Mouse (Mus musculus): ENCODE measurements around the gene Tbxa2r. TPM values are rescaled to one million over a fixed set of nuclear protein-coding genes. Genes with fewer than 3 reads are reported as not detected.

The Tbxa2r gene
- polyA plus RNA-seq, 1 experiment from 2014 or later, result 22.3 TPM

DNA sequence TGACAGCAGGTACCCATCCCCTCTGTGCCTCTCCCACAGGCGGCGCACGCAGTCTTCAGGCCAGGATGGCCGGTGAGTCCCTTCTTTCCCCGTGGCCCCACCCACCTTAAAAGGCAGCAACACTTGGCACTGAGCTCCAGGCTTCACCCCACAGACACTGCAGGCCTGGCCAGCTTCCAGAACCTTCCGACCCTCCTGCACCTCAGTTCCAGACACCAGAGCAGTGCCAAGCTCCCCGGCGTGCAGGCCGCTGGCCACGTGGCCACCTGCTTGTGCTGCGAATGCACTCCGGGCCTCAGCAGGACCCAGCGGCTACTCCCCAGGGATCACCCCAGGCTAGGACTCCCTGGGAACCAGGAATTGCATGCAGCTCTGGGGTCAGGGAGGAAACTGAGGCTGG lies 14.9 kb upstream of the Tbxa2r start:
- WGBS, result 96% methylated on average over 13 of the region's 13 CpGs
- Histone ChIP-seq H3K36me3 (ENCODE audit: control insufficient read depth, insufficient read depth, low read length) (peaks cover 84% of the 10 kb centered on the region), H3K4me1 (replicated peaks; ENCODE audit: control insufficient read depth, insufficient read depth, low read length) (peaks cover 9% of the 10 kb centered on the region), H3K4me2 (ENCODE audit: low read length) (no peak overlapping the region), H3K27ac (ENCODE audit: low read depth) (no peak overlapping the region), H3K27me3 (replicated peaks; ENCODE audit: control insufficient read depth, insufficient read depth, low read length) (no peaks in the 10 kb centered on the region), H3K9me3 (ENCODE audit: control insufficient read depth, low read length) (no peaks in the 10 kb centered on the region), H3K9ac (ENCODE audit: low read length) (no peak overlapping the region), H3K4me3 (ENCODE audit: low read depth, low read length) (no peak overlapping the region)
- no peak for ATAC-seq (replicated peaks; ENCODE audit: low FRiP score, low TSS enrichment, low read depth)
- no peak for DNase-seq (ENCODE audit: low spot score)

DNA sequence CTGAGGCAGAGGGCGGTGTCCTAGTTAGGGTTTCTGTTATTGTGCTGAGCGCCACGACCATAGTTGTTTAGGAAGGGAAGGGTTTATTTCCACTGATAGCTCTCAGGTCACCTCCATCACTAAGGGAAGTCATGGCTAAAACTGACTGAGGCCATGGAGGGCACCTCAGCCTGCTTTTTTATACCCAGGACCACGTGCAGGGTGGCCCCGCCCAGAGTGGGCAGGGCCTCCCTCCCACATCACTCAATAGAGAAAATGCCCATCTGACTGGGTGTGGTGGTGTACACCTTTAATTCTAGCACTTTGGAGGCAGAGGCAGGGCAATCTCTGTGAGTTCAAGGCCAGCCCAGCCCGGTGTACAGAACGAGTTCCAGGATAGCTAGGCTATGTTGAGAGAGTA lies 14.3 kb upstream of the Tbxa2r start:
- WGBS, result 76% methylated on average over 7 of the region's 7 CpGs
- no peak for ATAC-seq (replicated peaks; ENCODE audit: low FRiP score, low TSS enrichment, low read depth)

DNA sequence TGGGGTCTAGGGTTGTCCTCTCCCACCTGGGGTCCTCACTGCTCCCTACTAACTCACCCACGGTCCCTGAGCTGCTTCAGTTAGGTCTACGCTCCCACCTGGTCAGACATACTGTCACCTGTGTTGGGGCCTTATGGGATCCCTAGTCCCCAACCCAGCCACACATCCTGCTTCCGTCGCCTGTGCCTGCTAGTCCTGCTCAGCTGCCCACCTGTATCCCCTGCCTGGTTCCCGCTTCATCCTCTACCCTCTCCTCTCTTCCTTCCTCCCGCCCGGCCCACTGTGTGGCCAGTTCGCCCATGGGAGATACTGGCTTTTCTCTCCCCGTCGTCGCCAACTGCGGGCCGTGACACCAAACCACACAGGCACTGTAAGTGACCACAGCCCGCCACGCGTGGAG lies 12.9 kb upstream of the Tbxa2r start:
- H3K27me3 ChIP-seq (replicated peaks; ENCODE audit: control insufficient read depth, insufficient read depth, low read length), result no peaks in the 10 kb centered on the region
- DNase-seq (ENCODE audit: low spot score) (no peak), ATAC-seq (replicated peaks; ENCODE audit: low FRiP score, low TSS enrichment, low read depth) (no peak)
- peaks cover 64% of the 10 kb centered on the region for H3K36me3 ChIP-seq (ENCODE audit: control insufficient read depth, insufficient read depth, low read length)
- no peak overlapping the region for H3K9ac ChIP-seq (ENCODE audit: low read length)
- H3K4me3 ChIP-seq (ENCODE audit: low read depth, low read length), result no peak overlapping the region
- H3K27ac ChIP-seq (ENCODE audit: low read depth), result no peak overlapping the region
- no peaks in the 10 kb centered on the region for H3K9me3 ChIP-seq (ENCODE audit: control insufficient read depth, low read length)
- peaks cover 21% of the 10 kb centered on the region for H3K4me1 ChIP-seq (replicated peaks; ENCODE audit: control insufficient read depth, insufficient read depth, low read length)
- H3K4me2 ChIP-seq (ENCODE audit: low read length), result no peak overlapping the region
- WGBS, result 93% methylated on average over 16 of the region's 16 CpGs

More for the DNA sequence above, 14.3 kb upstream of the Tbxa2r start:
- Histone ChIP-seq H3K9me3 (ENCODE audit: control insufficient read depth, low read length) (no peaks in the 10 kb centered on the region), H3K4me1 (replicated peaks; ENCODE audit: control insufficient read depth, insufficient read depth, low read length) (peaks cover 13% of the 10 kb centered on the region), H3K27me3 (replicated peaks; ENCODE audit: control insufficient read depth, insufficient read depth, low read length) (no peaks in the 10 kb centered on the region), H3K36me3 (ENCODE audit: control insufficient read depth, insufficient read depth, low read length) (peaks cover 78% of the 10 kb centered on the region), H3K4me2 (ENCODE audit: low read length) (no peak overlapping the region), H3K4me3 (ENCODE audit: low read depth, low read length) (no peak overlapping the region), H3K9ac (ENCODE audit: low read length) (no peak overlapping the region), H3K27ac (ENCODE audit: low read depth) (no peak overlapping the region)
- no peak for DNase-seq (ENCODE audit: low spot score)

DNA sequence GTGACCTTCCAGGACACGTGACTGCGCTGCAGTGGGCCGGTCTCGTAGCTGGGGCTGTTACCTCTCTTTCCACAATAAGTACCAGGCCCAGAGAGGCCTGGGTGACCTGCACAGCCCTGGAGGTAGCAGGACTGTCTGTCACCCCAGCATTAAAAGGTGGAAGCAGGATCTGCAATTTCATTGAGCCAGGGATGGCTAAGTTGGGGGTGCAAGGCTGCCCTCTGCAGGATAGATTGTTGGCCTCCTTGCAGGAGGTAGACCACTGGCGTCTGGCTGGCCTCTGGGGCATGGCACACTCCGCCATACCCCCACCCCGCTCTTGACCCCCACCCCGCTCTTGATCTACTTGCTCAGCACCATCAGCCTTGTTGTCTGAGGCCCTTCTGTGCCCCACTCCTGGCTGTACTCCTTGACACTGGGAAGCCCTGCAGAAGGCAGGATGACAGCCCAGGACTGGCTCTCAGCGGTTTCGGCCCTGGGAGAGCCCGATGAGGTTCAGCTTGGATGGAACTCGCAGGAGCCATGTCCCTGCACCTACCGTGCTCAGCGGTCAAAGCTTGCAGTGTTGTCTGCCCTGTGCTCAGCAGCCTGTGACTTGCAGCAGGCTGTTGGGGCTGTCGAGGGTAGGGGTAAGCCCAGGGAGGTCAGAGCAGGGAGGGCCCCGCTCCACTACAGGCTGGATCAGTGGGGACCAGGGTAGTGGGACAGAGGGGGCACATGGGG lies 12.0 kb upstream of the Tbxa2r start:
- Histone ChIP-seq H3K4me3 (ENCODE audit: low read depth, low read length) (peak overlapping the region; percentile 20; the same call in 1 of the 2 replicates), H3K4me2 (ENCODE audit: low read length) (peak overlapping the region; percentile 46), H3K9me3 (ENCODE audit: control insufficient read depth, low read length) (no peaks in the 10 kb centered on the region), H3K4me1 (replicated peaks; ENCODE audit: control insufficient read depth, insufficient read depth, low read length) (peaks cover 21% of the 10 kb centered on the region), H3K9ac (ENCODE audit: low read length) (peak overlapping the region; percentile 27; the same call in 1 of the 2 replicates), H3K36me3 (ENCODE audit: control insufficient read depth, insufficient read depth, low read length) (peaks cover 55% of the 10 kb centered on the region), H3K27me3 (replicated peaks; ENCODE audit: control insufficient read depth, insufficient read depth, low read length) (no peaks in the 10 kb centered on the region), H3K27ac (ENCODE audit: low read depth) (no peak overlapping the region)
- no peak for DNase-seq (ENCODE audit: low spot score)
- ATAC-seq (replicated peaks; ENCODE audit: low FRiP score, low TSS enrichment, low read depth), result no peak
- 47% methylated on average over 16 of the region's 16 CpGs for WGBS

DNA sequence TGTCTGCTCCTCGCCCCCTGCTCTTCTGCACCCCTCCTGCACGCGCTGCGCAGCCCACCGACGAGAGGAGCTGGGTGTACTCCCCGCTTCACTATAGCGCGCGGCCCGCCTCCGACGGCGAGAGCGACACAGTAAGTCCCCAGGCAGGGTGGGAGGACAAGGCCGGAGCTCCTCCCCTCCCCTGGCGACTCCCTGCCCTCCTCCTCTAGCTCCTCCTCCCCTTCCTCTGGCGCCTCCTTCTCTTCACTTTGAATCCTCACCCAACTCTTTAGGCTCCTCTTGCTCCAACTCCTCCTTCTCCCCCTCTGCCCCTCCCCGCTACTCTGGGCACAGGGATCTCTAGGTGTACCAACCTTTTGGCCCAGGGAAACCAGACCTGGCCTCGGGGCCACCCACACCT lies 11.3 kb upstream of the Tbxa2r start:
- 22% methylated on average over 20 of the region's 20 CpGs for WGBS
- peak overlapping the region; percentile 46 for H3K4me2 ChIP-seq (ENCODE audit: low read length)
- ATAC-seq (replicated peaks; ENCODE audit: low FRiP score, low TSS enrichment, low read depth) (no peak), DNase-seq (ENCODE audit: low spot score) (no peak)
- no peaks in the 10 kb centered on the region for H3K27me3 ChIP-seq (replicated peaks; ENCODE audit: control insufficient read depth, insufficient read depth, low read length)
- peak overlapping the region; percentile 27; the same call in 1 of the 2 replicates for H3K9ac ChIP-seq (ENCODE audit: low read length)
- H3K36me3 ChIP-seq (ENCODE audit: control insufficient read depth, insufficient read depth, low read length), result peaks cover 47% of the 10 kb centered on the region
- no peak overlapping the region for H3K27ac ChIP-seq (ENCODE audit: low read depth)
- H3K4me1 ChIP-seq (replicated peaks; ENCODE audit: control insufficient read depth, insufficient read depth, low read length), result peaks cover 28% of the 10 kb centered on the region
- no peaks in the 10 kb centered on the region for H3K9me3 ChIP-seq (ENCODE audit: control insufficient read depth, low read length)
- peak overlapping the region; percentile 20; the same call in 1 of the 2 replicates for H3K4me3 ChIP-seq (ENCODE audit: low read depth, low read length)

DNA sequence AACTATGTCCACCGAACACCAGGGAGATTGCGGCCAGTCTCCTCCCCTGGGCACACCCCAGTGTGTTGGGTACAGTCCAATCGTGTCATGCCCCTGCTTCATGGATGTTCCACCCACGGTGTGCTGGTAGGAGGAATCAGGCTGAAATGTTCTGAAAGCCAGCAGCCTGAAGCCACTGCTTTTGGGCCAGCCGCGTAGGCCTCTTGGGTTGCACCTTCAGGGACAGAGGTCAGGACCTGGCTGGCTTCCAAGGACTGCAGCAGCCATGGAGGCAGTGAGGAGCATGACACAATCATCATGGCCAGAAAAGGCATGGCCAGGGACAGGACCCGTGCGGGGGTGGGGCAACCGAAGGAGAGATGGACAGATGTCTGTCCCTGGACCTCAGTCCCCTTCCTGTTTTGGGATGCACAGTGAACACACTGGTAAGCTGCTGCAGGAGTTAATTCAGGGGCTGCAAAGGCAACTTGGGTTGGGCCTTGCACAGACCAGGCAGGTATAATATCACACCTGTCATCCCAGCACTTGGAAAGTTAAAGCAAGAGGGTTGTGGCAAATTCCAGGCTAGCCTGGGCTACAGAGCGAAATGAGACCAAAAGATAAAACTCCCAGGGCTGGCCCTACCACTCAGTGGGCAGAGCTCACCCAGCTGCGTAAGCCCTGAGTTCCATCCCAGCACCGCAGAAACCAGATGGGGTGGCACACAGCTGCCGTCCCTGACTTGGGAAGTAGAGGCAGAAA lies 9.8 kb upstream of the Tbxa2r start:
- ATAC-seq (replicated peaks; ENCODE audit: low FRiP score, low TSS enrichment, low read depth) (no peak), DNase-seq (ENCODE audit: low spot score) (no peak)
- peak overlapping the region; percentile 37; the same call in 1 of the 2 replicates for H3K9ac ChIP-seq (ENCODE audit: low read length)
- H3K36me3 ChIP-seq (ENCODE audit: control insufficient read depth, insufficient read depth, low read length), result peaks cover 47% of the 10 kb centered on the region
- no peaks in the 10 kb centered on the region for H3K27me3 ChIP-seq (replicated peaks; ENCODE audit: control insufficient read depth, insufficient read depth, low read length)
- no peak overlapping the region for H3K4me3 ChIP-seq (ENCODE audit: low read depth, low read length)
- WGBS, result 89% methylated on average over 13 of the region's 13 CpGs
- H3K4me2 ChIP-seq (ENCODE audit: low read length), result no peak overlapping the region
- peaks cover 31% of the 10 kb centered on the region for H3K4me1 ChIP-seq (replicated peaks; ENCODE audit: control insufficient read depth, insufficient read depth, low read length)
- no peaks in the 10 kb centered on the region for H3K9me3 ChIP-seq (ENCODE audit: control insufficient read depth, low read length)
- H3K27ac ChIP-seq (ENCODE audit: low read depth), result peak overlapping the region; percentile 88; the same call in 1 of the 2 replicates

DNA sequence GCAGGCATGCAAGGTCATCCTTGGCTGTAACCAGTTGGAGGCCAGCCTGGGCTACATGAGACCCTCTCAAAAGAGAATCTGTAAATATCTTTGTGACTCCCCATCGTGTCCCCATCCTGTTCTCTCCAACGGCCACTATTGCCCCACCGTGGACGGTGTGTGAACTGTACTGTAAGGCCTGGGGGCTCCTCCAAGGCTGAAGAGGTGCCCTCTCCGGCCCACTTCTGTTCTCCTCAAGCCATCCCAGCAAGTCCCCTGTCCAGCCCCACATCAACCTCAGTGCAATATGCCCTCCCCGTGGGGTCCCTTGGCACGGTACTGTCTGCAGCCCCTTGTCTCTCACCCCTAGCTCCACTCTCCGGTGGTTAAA lies 9.2 kb upstream of the Tbxa2r start:
- peaks cover 47% of the 10 kb centered on the region for H3K36me3 ChIP-seq (ENCODE audit: control insufficient read depth, insufficient read depth, low read length)
- 38% methylated on average over 8 of the region's 8 CpGs for WGBS

DNA sequence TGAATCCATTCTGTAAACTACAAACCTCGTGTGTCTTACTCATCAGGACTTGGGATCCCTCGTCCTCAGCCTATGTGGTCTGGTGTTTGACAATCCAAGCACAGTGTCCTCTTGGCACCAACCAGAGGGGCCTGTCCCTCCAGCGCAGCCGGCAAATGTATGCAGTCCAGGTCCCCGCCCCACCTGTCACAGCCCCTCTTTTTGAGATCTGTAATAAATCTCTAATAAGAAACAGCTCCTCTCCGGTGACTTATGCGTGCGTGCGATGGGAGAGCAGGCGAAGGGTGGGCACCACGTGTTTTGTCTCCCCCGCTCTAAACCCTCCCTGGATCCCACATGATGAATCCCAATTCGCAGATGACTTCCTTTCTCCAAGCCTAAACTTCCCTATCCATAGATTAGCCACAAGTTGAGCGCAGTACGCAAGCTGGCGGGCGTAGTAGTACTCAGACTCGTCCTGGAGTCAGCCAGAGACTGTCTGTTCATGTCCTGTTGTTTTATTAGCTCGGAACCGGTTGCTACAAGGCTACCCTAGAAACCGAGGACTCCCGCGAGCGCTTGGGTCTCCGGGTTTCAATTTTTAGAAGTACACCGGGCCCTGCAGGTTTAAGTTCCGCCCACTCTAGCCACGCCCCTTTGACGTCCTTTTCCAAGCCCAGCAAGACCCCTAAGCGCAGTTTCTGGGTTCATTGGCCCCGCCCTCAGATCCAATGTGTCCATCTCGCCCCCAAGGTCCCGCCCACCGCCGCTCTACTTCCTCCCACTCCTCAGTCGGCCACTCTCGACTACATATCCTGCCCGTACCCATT lies 8.6 kb upstream of the Tbxa2r start:
- H3K9ac ChIP-seq (ENCODE audit: low read length), result peak overlapping the region; percentile 37
- H3K4me3 ChIP-seq (ENCODE audit: low read depth, low read length), result peak overlapping the region; percentile 97
- ATAC-seq (replicated peaks; ENCODE audit: low FRiP score, low TSS enrichment, low read depth), result no peak; the same call in none of the 2 replicates
- H3K27ac ChIP-seq (ENCODE audit: low read depth), result peak overlapping the region; percentile 88
- no peaks in the 10 kb centered on the region for H3K9me3 ChIP-seq (ENCODE audit: control insufficient read depth, low read length)
- H3K36me3 ChIP-seq (ENCODE audit: control insufficient read depth, insufficient read depth, low read length), result peaks cover 47% of the 10 kb centered on the region
- peaks cover 31% of the 10 kb centered on the region for H3K4me1 ChIP-seq (replicated peaks; ENCODE audit: control insufficient read depth, insufficient read depth, low read length)
- under 1% methylated on average over 38 of the region's 38 CpGs for WGBS
- H3K4me2 ChIP-seq (ENCODE audit: low read length), result peak overlapping the region; percentile 72
- peak; percentile 99 for DNase-seq (ENCODE audit: low spot score)
- H3K27me3 ChIP-seq (replicated peaks; ENCODE audit: control insufficient read depth, insufficient read depth, low read length), result no peaks in the 10 kb centered on the region

More for the DNA sequence above, 9.2 kb upstream of the Tbxa2r start:
- DNase-seq (ENCODE audit: low spot score), result no peak
- Histone ChIP-seq H3K27me3 (replicated peaks; ENCODE audit: control insufficient read depth, insufficient read depth, low read length) (no peaks in the 10 kb centered on the region), H3K4me3 (ENCODE audit: low read depth, low read length) (peak overlapping the region; percentile 97), H3K9ac (ENCODE audit: low read length) (peak overlapping the region; percentile 37), H3K4me2 (ENCODE audit: low read length) (peak overlapping the region; percentile 72), H3K27ac (ENCODE audit: low read depth) (peak overlapping the region; percentile 88; the same call in 1 of the 2 replicates), H3K4me1 (replicated peaks; ENCODE audit: control insufficient read depth, insufficient read depth, low read length) (peaks cover 31% of the 10 kb centered on the region), H3K9me3 (ENCODE audit: control insufficient read depth, low read length) (no peaks in the 10 kb centered on the region)
- no peak for ATAC-seq (replicated peaks; ENCODE audit: low FRiP score, low TSS enrichment, low read depth)
